Mouse (Mus musculus) cerebellum, postnatal 10 days (tissue): ENCODE results near the gene Ahcyl2.
"Not testable (repeated sequence)": the region's sequence is repeated elsewhere in the genome, so short reads cannot be mapped to it uniquely, and the experiment has no call there.

Experiments used
- DNase-seq, 2 experiments: peaks; one replicate each; pipeline ENCODE4 v3.0.0; 2021; ENCODE audit warnings: mixed read lengths in 2 of 2

The Ahcyl2 gene

GRCm38 (mm10) chr6:29767813-29768660, at the start of gene Ahcyl2:
TSS of gene Ahcyl2 (plus strand) at chr6:29768011.
- peak; percentile 97 to 99 for DNase-seq

GRCm38 (mm10) chr6:29718894-29719329, 48.9 kb upstream of the Ahcyl2 start:
- DNase-seq = peak; percentile 86 to 89

GRCm38 (mm10) chr6:29721890-29722289, 45.9 kb upstream of the Ahcyl2 start:
- no peak for DNase-seq

- no peak for DNase-seq
These were observed 41.1 kb upstream of the Ahcyl2 start for GRCm38 (mm10) chr6:29726576-29727200.

- DNase-seq = no peak
These were observed 39.8 kb upstream of the Ahcyl2 start for GRCm38 (mm10) chr6:29728035-29728434.

DNA sequence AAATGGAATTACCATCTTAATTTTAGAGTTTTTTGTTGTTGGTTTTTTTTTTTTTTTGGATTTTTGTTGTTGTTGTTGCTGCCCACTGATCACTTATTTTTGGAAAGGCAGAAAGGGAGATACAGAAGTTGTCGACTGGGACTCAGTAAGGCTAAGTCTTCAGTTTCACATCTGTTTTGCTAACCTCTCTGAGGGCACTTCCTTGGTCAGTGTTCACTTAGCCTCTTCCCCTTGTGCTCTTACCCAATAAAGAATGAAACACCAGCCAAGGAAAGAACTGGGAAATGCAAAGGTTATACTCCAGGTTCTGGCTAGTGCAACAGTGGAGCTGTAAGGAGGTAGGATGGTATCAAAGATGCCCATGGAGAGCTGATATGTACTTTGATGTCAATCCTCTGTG, 38.3 kb upstream of the Ahcyl2 start:
- DNase-seq = no peak

GRCm38 (mm10) chr6:29735336-29735688, 32.5 kb upstream of the Ahcyl2 start, which contains the start of gene Smo:
TSS of gene Smo (plus strand) at chr6:29735503.
- DNase-seq = peak; percentile 72 to 83

- DNase-seq = peak; percentile 61 to 68
These were observed 31.9 kb upstream of the Ahcyl2 start for GRCm38 (mm10) chr6:29735689-29736451.

DNA sequence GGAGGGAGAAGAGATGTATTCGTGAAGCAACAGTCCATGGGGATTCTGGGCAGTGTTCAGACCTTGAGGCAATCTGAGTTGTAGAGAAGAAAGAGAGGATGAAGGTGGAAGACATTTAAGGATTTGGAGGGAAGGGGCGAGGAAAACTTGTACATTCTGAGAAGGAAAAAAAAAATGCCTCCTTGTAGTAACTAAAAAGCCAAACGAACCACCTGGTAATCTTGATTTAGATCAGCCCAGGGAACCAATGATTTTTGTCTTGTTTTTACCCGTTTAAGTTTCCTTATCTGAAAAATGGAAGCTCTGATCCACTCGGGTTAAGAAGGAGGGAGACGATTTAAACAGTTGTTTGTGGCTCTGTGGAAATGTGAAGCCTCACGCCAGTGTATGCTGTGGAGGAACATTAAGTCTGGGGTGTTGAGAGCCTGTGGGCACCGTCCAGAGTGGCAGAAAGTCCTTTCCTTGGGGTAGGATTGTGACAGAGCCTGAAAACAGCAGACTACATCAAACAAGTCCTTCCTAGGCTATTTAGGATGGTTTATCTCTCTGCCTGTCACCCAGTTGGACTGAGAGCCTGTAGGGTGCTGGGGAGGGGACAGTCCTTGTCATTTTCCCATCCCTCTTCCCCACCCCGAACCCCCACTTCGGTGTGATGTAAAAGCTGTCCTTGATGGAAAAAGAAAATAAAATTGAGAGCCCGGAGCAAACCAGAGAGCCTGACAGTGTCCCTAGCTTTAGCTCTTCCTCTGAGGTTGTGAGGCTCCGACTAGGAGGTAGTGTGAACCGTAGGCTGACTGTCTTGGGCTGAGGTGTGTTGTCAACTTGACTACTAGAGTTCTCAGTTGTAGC, 31.0 kb upstream of the Ahcyl2 start:
- no peak for DNase-seq

DNA sequence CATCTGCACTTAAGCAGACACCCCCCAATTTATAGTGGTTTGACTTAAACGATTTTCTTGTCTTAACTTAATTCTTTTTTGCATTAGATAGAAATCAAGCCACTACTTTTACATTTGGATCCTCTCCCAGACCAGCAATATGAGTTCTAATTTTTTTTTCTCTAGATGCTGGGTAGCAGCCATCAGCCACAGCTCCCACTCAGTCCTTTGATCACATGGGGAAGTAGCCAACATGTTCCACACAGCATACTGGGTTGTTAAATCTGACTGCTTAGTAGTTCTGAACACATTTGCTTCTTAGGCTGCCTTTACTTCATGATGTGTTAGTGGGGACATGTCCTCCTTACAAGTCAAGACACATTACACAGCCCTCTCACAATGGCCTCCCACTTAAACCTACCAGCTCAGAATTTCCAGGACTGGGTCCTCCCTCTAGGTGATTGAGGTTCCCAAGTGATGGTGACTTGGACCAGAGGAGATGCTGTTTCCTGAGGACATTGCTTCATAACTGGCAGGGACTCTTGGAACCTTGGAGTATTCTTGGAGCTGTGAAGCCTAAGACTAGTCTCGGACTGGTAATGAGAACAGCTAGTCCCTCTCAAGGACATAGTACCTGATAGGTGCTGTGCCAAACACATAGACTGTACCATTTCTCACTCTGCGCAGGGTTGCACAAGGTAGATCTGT, 16.2 kb upstream of the Ahcyl2 start:
- no peak for DNase-seq

GRCm38 (mm10) chr6:29753336-29753735, 14.5 kb upstream of the Ahcyl2 start:
- peak; percentile 54 to 61 for DNase-seq

DNA sequence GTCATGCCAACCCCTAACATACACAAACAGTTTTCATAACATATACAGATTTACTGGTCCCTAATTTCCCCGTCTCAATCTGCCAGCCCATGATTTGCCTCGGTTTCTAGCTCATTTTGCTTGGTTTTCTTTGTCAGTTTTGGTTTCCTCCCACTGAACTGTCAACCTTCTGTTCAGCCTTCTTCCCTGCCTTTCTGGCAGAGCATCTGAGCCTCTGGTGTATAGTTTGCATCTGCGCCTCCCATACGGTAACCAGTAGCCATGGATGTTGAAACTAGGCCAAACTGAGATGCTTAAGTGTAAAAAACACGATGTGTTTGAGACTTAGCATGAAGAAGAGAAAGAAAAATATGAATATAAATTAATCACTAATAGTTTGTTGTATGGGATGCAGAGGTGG, 11.8 kb upstream of the Ahcyl2 start:
- peak; percentile 48 to 52 for DNase-seq

DNA sequence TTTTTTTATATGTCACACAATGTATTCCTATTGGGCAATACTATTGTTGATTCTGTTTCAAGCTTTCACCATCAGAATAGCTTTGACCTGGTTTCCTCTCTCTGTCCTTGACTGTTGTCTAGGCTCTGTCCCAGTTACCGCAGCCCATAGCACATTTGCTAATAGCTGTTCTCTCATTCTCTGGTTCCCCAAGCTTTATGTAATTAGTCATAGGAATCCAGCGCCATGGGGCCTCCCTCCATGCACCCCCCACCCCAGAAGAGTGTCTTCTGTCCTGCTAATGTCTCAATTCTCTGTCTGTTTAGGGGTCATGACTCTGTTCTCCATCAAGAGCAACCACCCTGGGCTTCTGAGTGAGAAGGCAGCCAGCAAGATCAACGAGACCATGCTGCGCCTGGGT, 11.3 kb upstream of the Ahcyl2 start:
- no peak for DNase-seq

DNA sequence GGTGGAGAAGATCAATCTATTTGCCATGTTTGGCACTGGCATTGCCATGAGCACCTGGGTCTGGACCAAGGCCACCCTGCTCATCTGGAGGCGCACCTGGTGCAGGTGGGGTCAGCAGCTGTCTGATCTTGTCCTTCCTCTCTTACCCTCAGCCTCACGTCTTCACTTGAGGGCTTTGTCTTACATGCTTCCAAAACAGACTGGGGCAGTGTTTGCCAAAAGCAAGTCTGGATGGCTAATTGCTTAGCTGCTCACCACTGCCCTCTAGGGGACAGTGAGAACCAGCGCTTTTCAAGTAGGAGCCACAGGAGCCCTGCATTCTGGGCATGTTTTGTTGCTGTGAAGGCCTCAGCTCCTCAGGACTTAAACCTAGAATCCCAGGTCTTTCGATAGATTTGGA, 9.4 kb upstream of the Ahcyl2 start:
- peak; percentile 92 to 94 for DNase-seq

- no peak for DNase-seq
These were observed 8.7 kb upstream of the Ahcyl2 start for GRCm38 (mm10) chr6:29759012-29759679.

GRCm38 (mm10) chr6:29760397-29760796, 7.4 kb upstream of the Ahcyl2 start:
- not testable (repeated sequence) for DNase-seq

DNA sequence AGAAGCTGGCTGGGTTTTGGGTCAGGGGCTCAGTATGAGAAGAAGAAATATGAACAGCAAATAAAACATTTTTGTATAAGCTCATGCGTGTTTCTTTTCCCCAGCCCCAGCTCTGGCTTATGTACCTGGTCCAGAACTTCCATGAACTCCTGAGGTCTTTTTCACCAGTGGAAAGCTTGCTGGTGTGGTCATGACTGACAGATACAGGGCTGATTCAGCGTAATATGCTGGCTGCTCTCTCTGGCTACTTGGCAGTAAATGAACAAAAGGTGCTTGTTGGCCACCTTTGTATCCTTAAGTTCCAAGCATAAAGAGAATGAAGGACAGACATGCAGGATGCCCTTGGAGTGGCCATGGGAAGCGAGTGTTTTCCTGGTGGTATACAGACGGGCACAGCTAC, 6.5 kb upstream of the Ahcyl2 start:
- DNase-seq = no peak

DNA sequence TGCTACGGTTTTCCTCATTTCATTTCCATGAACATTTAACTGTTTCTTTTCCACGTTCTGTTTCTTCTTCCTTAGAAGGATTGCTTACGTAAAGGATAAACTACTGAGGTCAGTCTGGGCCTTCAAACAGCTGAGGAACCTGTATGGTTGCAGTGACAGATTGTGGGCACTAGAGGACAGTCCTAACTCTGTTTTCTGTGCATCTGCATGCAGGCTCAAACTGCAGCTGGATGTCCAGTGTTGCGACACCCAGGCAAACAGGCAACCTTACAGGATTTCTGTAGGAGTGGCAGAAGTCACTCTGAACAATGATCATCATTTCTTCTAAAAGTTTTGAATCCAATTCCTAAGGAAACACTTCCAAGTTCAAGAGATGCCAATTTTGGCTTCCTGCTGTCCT, 5.3 kb upstream of the Ahcyl2 start:
- DNase-seq = peak; percentile 26 to 38

- no peak for DNase-seq
These were observed 937 bp upstream of the Ahcyl2 start for GRCm38 (mm10) chr6:29766874-29767273.

DNA sequence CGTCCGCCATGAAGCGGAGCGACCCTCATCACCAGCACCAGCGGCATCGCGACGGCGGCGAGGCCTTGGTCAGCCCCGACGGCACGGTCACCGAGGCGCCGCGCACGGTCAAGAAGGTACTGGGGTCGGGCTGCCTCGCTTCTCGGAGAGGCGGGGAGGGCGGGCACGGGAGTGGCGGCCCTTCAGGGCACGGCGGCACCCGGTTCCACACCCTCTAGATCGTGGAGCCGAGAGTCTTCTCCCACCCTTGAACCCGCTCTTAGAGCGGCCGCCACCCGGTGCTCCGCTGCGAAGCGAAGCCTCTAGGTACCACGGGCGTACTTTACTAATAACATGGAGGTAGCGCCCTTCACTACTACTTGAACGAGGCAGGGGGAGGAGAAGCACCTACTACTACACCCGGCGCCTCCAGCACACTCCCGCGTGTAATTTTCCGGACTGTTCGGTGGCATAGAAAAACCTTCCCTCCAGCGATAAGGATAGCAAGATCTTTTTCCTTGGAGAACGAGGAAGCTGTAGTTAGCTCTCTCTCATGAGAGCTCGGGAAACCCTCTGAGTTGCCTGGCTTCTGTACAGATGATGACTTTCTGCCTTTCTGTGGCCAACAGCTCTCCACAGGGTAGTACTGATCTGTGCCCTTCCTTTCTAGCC, 1.1 kb downstream of the Ahcyl2 start:
- peak in 1 of 2 experiments; percentile 70 for DNase-seq
